ENCODE assay signal across 16 mouse cellular contexts in genomic region chr3:116194701-116195100, GRCm38 (mm10). TPM values are rescaled to one million over a fixed set of nuclear protein-coding genes. Genes with fewer than 3 reads are reported as not detected.
DNase-seq lines count a peak whose midpoint lies in the region; ATAC-seq and TF ChIP-seq lines count a peak whose summit lies in the region.
"Had no signal": no experiment of that assay in that cellular context is flagged by ENCODE, and none has a peak within 500 bp of the region (broad histone marks: within the 10 kb centered on the region; RNA-seq: fewer than 3 reads in every experiment).

No protein-coding gene starts in this region.

- H3K27ac ChIP-seq in lung, postnatal 0 days (ENCODE audit: low read length): no peak overlapping the region
- H3K27ac ChIP-seq: embryonic facial prominence, embryonic 12.5 days; limb, embryonic 13.5 days had no signal

- peak; percentile 19 for DNase-seq in gastrocnemius, adult 18-20 months (ENCODE audit: low spot score)
- no peak for DNase-seq in gastrocnemius, postnatal 36 days
- peak; percentile 12 for DNase-seq in testis, postnatal 14 days (ENCODE audit: low spot score)
- DNase-seq in testis, postnatal 10 days (ENCODE audit: low spot score): no peak
- DNase-seq in lung, postnatal 0 days (ENCODE audit: low spot score): peak; percentile 90
- DNase-seq in embryo, embryonic 9.5 days (ENCODE audit: extremely low spot score): no peak
- no peak for DNase-seq in cerebellum, adult 11 months
- DNase-seq: B cell, adult 2 months; cerebellum, adult 8-10 months; layer of hippocampus, postnatal 36 days had no signal

- 48% methylated on average over 3 of the region's 3 CpGs for WGBS in lung, postnatal 0 days

- H3K4me2 ChIP-seq in lung, postnatal 0 days (replicated peaks; ENCODE audit: low read depth, low read length): no peak overlapping the region
- H3K4me2 ChIP-seq: embryonic facial prominence, embryonic 12.5 days; limb, embryonic 13.5 days had no signal

- no peak overlapping the region for H3K4me3 ChIP-seq in lung, postnatal 0 days (ENCODE audit: low read depth, low read length)
- H3K4me3 ChIP-seq: embryonic facial prominence, embryonic 12.5 days; limb, embryonic 13.5 days; megakaryocyte, embryonic 14.5 days had no signal

- TF ChIP-seq CTCF in lung, postnatal 0 days (IDR thresholded peaks at IDR 0.05): no peak

- H3K27me3 ChIP-seq in lung, postnatal 0 days (replicated peaks; ENCODE audit: insufficient read depth, low read length): no peaks in the 10 kb centered on the region
- H3K27me3 ChIP-seq: embryonic facial prominence, embryonic 12.5 days; limb, embryonic 13.5 days; megakaryocyte, embryonic 14.5 days had no signal

- ATAC-seq in lung, postnatal 0 days: peak; percentile 82
- no peak for ATAC-seq in megakaryocyte-erythroid progenitor cell, adult 5-6 weeks (replicated peaks; ENCODE audit: low FRiP score, low TSS enrichment, poor library complexity, severe bottlenecking)
- ATAC-seq: intestine, embryonic 16.5 days had no signal

- intact Hi-C loops in gastrocnemius, postnatal 36 days (cut with DNase I): no loop called here

- no peaks in the 10 kb centered on the region for H3K4me1 ChIP-seq in lung, postnatal 0 days (ENCODE audit: insufficient read depth, low read depth, low read length)
- H3K4me1 ChIP-seq: embryonic facial prominence, embryonic 12.5 days; megakaryocyte, embryonic 14.5 days had no signal

- TF ChIP-seq EP300 in lung, postnatal 0 days (IDR thresholded peaks at IDR 0.05): peak; percentile 74

- no peaks in the 10 kb centered on the region for H3K36me3 ChIP-seq in lung, postnatal 0 days (ENCODE audit: insufficient read depth, low read length)
- H3K36me3 ChIP-seq: embryonic facial prominence, embryonic 12.5 days; limb, embryonic 13.5 days had no signal

- H3K9ac ChIP-seq in lung, postnatal 0 days (replicated peaks; ENCODE audit: low read depth): no peak overlapping the region
- H3K9ac ChIP-seq: embryonic facial prominence, embryonic 12.5 days; limb, embryonic 13.5 days had no signal

- H3K9me3 ChIP-seq in lung, postnatal 0 days (ENCODE audit: low read length): no peaks in the 10 kb centered on the region
- H3K9me3 ChIP-seq: embryonic facial prominence, embryonic 12.5 days; limb, embryonic 13.5 days; megakaryocyte, embryonic 14.5 days had no signal

RNA-seq across cellular contexts. Expression of gene Gpr88, which starts 58.6 kb away (rescaled TPM):
- not detected for total RNA-seq in gastrocnemius, adult 18-20 months (2021)
- total RNA-seq in gastrocnemius, postnatal 36 days (2021): not detected
- polyA plus RNA-seq in lung, postnatal 0 days (2015; fragmentation: Nextera tagmentation; extraction: Ambion mirVana): 1.2 and 1.6 TPM in 2 replicates
- total RNA-seq in megakaryocyte-erythroid progenitor cell, adult 5-6 weeks (2014; fragmentation: Nextera tagmentation): not detected in 2 replicates
- total RNA-seq in megakaryocyte-erythroid progenitor cell, adult 5-6 weeks (2017): not detected in 2 replicates
- total RNA-seq: hematopoietic stem cell, adult 5-6 weeks had no signal

Comparison
In these comparisons a context has a peak if more than half of its experiments do, and no peak if none do; other contexts are left out.
1. DNase-seq: peak in gastrocnemius, adult 18-20 months (single experiment), testis, postnatal 14 days (single experiment) and lung, postnatal 0 days (single experiment); none in gastrocnemius, postnatal 36 days (0 of 2), testis, postnatal 10 days (single experiment), embryo, embryonic 9.5 days (single experiment) and cerebellum, adult 11 months (single experiment).